Mouse (Mus musculus) olfactory bulb, adult 2 months (tissue): ENCODE data around the gene Egfl8. TPM values are rescaled to one million over a fixed set of nuclear protein-coding genes. Genes with fewer than 3 reads are reported as not detected.
A peak's percentile ranks its signal among the peaks of the same experiment; 100 is the strongest.

Experiments
- H3K27ac ChIP-seq: fragments of 200-500 bp; 2 replicates; pipeline ENCODE4 v1.5.1; 2012; ENCODE audit warnings: low read depth, low read length; ENCODE audit not compliant: insufficient read depth
- H3K4me1 ChIP-seq: fragments of 200-500 bp; 2 replicates; pipeline ENCODE4 v1.6.1; 2012; ENCODE audit warnings: low read length; ENCODE audit not compliant: control insufficient read depth, insufficient read depth
- H3K4me3 ChIP-seq: fragments of 200-500 bp; 2 replicates; pipeline ENCODE4 v1.5.1; 2012; ENCODE audit warnings: mild to moderate bottlenecking, low read depth, low read length, moderate library complexity; ENCODE audit not compliant: insufficient read depth
- CTCF ChIP-seq: fragments of 200-500 bp; IDR thresholded peaks from 2 replicates; pipeline ENCODE4 v1.5.1; 2012; ENCODE audit warnings: low read depth, mild to moderate bottlenecking, low read length, moderate library complexity; ENCODE audit not compliant: insufficient read depth
- POLR2A ChIP-seq: fragments of 200-500 bp; IDR thresholded peaks from 2 replicates; pipeline ENCODE4 v1.6.1; 2012; ENCODE audit warnings: mild to moderate bottlenecking, low read depth, low read length, moderate library complexity; ENCODE audit not compliant: insufficient read depth
- WGBS: fragments of 180-500 bp; shearing (Covaris S2); methylation state at CpG from one replicate; pipeline ENCODE4 v1.1.7; 2018; 5-methylcytosine and 5-hydroxymethylcytosine counted together
- polyA plus RNA-seq: library from polyadenylated mRNA; stranded (reverse); fragments of >200 nt; gene quantifications from 2 replicates; pipeline ENCODE4 v1.2.4, GENCODE M21; 2012; ENCODE audit warnings: low replicate concordance; ENCODE audit not compliant: missing spikeins, insufficient read depth, insufficient read length

Gene Egfl8
- polyA plus RNA-seq, 1 experiment = not detected

GRCm38 (mm10) chr17:34593752-34594525, 21.8 kb downstream of the Egfl8 start:
- TF ChIP-seq CTCF = no peak
- no peak for TF ChIP-seq POLR2A
- Histone ChIP-seq H3K4me3 (peak overlapping the region; percentile 89), H3K27ac (peak overlapping the region; percentile 65), H3K4me1 (peaks cover 39% of the 10 kb centered on the region)
- 41% methylated on average over 34 of the region's 34 CpGs for WGBS

DNA sequence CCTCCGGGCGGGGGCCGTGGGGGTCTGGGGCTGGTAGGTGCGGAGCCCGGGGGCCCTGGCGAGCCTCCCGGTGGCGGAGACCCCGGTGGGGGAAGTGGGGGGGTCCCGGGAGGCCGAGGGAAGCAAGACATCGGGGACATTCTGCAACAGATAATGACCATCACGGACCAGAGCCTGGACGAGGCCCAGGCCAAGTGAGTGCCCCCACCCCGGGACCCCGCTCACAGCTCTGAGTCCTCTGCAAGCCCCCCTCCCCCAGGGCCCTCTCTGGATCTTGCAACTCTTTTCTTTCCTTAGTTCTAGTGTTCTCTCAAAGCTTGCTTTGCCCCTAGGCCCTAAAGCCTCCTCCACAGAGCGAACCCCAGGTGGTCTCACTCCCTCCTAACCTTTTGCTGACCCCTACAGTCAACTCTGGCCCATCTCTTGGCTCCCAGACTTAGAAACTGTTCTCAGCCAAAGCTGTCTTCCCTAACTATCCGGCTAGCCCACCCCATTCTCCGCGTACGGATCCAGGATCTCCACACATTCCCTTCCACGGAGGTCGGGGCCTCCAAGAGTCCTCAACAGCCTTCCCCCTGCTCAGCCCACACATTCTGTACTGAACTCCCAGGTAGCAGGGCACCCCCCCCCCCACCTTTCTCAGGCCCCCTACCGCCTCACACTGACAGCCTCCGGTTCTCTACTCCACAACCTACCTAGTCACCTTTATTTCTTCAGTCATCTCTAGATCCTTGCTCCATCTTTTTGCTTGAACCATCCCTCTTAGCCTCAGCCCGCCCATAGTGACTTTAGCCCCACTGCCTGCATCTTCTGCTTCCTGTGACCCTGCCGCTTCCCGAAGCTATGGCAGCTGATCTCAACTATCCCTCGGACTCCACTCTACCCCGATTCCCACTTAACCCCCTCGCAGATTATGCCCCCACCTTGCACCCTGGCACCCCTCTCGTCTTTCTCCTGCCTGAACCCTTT, 22.9 kb downstream of the Egfl8 start:
- H3K4me1 ChIP-seq = peaks cover 42% of the 10 kb centered on the region
- 1% methylated on average over 32 of the region's 32 CpGs for WGBS
- H3K4me3 ChIP-seq = peak overlapping the region; percentile 89
- TF ChIP-seq POLR2A = no peak
- TF ChIP-seq CTCF = no peak
- H3K27ac ChIP-seq = peak overlapping the region; percentile 76

GRCm38 (mm10) chr17:34591994-34592375, 23.8 kb downstream of the Egfl8 start:
- Histone ChIP-seq H3K4me1 (peaks cover 42% of the 10 kb centered on the region), H3K27ac (peak overlapping the region; percentile 97), H3K4me3 (peak overlapping the region; percentile 89)
- no peak for TF ChIP-seq CTCF
- peak; percentile 64 for TF ChIP-seq POLR2A
- 2% methylated on average over 28 of the region's 35 CpGs for WGBS

DNA sequence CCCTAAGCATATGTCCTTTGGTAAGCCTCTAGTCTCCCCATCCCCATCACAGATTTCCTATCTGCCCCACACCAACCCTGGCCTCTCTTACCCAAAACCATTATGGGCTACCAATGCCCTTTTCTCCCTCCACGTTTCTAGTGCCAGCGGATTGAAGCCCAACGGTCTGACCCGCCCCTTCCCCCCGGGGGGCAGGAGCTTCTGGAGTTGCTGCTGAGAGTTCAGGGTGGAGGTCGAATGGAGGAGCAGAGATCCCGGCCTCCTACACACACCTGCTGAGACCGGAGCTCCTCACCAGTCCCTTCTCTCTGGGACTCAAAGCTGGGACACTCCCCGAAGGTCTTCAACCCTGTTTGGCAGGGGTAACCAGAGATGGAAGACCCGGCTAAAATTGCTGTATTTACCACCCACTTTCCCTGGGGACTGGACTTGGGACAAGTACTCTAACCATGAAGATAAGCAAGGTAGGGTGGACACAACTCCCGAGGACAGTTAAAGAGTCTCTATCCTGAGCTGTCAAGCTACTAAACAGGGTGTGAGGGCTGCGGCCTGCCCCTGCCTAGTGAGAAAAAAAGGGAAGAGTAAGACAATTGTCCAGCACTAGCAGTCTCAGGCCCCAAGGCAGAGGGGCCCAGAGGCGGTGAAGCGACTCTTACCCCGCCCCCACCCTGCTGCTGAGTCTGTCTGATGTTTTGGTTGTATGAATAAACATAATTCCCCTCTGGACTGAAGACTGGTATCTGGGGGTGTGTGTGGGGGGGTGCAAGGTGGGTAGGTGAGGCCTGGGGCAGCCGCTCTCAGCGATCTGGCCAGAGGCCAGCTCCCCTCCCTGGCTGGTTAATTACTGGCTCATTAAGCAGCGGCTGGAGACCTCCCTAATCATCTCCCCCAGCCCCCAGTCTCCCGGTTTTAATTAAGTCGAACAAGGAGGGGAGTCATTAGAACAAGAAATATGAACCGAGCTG, 24.5 kb downstream of the Egfl8 start, which contains the start of gene Pbx2:
Pbx2 (plus strand) TSS at position 238 of the 965 bp plus-strand sequence.
- H3K4me3 ChIP-seq = peak within 1 kb of the TSS; percentile 89
- no peak for TF ChIP-seq POLR2A
- TF ChIP-seq CTCF = no peak
- H3K27ac ChIP-seq = peak within 1 kb of the TSS; percentile 97
- 7% methylated on average over 21 of the region's 21 CpGs for WGBS
- peaks cover 47% of the 10 kb centered on the region for H3K4me1 ChIP-seq

DNA sequence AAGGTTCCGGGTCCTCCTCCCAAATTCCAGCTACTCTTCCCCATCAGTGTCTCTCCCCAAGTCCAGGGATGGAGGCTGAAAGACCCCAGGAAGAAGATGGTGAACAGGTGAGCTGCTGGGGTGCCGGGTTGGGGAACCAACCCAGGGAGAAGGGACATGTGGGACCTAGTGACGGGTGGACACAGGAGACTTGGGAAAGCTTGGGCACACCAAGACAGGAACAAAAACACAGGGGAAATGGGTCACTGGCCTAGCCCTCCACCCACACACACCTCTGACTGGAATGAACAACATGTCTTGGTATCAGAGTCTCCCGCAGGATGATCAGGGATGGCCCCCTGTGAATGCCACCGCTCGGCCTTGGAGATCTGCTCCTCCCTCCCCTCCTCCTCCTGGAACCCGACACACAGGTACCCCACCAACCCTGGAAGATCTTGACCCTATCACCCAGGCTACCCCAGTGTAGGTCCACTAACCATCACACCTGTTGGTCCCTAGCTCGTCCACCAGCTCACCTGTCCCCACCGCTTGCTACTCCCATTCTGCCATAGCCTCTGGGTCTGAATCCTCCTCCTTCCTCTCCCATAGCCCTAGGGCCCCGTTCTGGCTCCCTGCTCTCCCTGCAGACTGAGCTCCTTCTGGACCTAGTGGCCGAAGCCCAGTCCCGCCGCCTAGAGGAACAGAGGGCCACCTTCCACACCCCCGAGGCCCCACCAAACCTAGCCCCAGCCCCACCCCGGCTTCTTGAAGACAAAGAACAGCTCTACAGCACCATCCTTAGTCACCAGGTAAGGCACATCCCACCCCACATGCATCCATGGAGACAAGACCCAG, 25.4 kb downstream of the Egfl8 start:
- H3K27ac ChIP-seq = no peak overlapping the region

GRCm38 (mm10) chr17:34589681-34590101, 26.1 kb downstream of the Egfl8 start, which contains the start of gene Gpsm3:
Gene Gpsm3, plus strand, starts transcription at chr17:34589806.
- H3K27ac ChIP-seq = no peak within 1 kb of the TSS
- peaks cover 47% of the 10 kb centered on the region for H3K4me1 ChIP-seq
- H3K4me3 ChIP-seq = 0 out of 2 replicates have a peak within 1 kb of the TSS, but pooled peaks have one; percentile 21
- WGBS = 55% methylated on average over 7 of the region's 7 CpGs
- no peak for TF ChIP-seq POLR2A
- no peak for TF ChIP-seq CTCF

More for the DNA sequence above, 25.4 kb downstream of the Egfl8 start:
- Histone ChIP-seq H3K4me3 (0 out of 2 replicates have a peak overlapping the region, but pooled peaks have one; percentile 21), H3K4me1 (peaks cover 53% of the 10 kb centered on the region)
- 78% methylated on average over 15 of the region's 15 CpGs for WGBS
- TF ChIP-seq POLR2A (no peak), CTCF (no peak)

- Histone ChIP-seq H3K27ac (no peak overlapping the region), H3K4me1 (peaks cover 43% of the 10 kb centered on the region), H3K4me3 (no peak overlapping the region)
- 73% methylated on average over 7 of the region's 7 CpGs for WGBS
- no peak for TF ChIP-seq CTCF
- TF ChIP-seq POLR2A = no peak
Observed at GRCm38 (mm10) chr17:34589206-34589605, 26.6 kb downstream of the Egfl8 start.
